Mouse (Mus musculus): ENCODE measurements around the gene Casz1. TPM values are rescaled to one million over a fixed set of nuclear protein-coding genes. Genes with fewer than 3 reads are reported as not detected.
A peak's percentile ranks its signal among the peaks of the same experiment; 100 is the strongest.

Casz1 gene
- polyA plus RNA-seq, 1 experiment: 120 TPM

DNA sequence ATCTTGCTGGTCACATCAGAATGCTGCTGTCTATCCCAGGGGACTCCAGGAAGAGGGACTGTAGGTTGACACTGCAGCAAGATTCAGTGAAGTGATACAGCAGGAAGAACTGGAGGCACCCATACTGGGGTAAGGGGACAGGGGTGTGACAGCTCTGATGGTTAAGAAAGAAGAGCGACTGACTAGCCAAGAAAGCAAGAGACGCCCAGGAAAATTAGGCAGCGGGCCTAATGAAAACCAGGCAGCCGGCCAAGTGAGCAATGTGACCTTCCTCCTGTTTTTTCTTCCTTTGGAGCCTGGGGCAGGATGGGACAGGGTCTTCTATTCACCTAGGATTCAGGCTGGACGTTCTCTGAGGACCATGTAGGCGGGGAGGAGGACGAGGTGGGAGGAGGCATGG lies 22.7 kb upstream of the Casz1 start:
- TF ChIP-seq CTCF (IDR thresholded peaks at IDR 0.05; ENCODE audit: extremely low read depth, insufficient read length, insufficient replicate concordance, low read depth, low read length): no peak
- TF ChIP-seq POLR2A (IDR thresholded peaks at IDR 0.05; ENCODE audit: low read depth, low read length): no peak
- Histone ChIP-seq H3K4me3 (ENCODE audit: low read depth, low read length) (no peak overlapping the region), H3K27me3 (ENCODE audit: control insufficient read depth, insufficient read depth, low read length) (no peaks in the 10 kb centered on the region), H3K36me3 (ENCODE audit: control insufficient read depth, insufficient read depth, low read length) (no peaks in the 10 kb centered on the region), H3K4me1 (ENCODE audit: control insufficient read depth, insufficient read depth, insufficient read length, low read length) (peaks cover 26% of the 10 kb centered on the region), H3K27ac (ENCODE audit: insufficient read depth, low read depth, low read length) (no peak overlapping the region)
- 33% methylated on average over 7 of the region's 7 CpGs for WGBS

DNA sequence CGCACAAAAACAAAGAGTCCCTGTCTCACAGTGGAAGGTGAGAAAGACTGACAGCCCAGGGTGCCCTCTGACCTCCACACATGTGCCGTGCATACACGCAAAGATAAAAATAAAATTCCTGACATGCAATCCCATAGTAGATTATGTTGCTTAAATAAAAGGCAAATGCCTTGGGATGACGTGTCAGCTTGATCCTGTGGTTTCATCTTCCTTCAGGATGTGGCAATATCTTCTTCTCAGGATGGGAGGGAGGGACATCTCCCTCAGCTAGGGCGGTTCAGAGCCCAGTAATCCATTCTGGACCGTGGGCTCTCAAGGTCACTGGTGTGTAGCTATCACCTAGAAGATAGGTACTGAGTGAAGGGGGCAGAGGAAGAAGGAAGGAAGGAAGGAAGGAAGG lies 21.3 kb upstream of the Casz1 start:
- Histone ChIP-seq H3K4me1 (ENCODE audit: control insufficient read depth, insufficient read depth, insufficient read length, low read length) (peaks cover 39% of the 10 kb centered on the region), H3K4me3 (ENCODE audit: low read depth, low read length) (no peak overlapping the region), H3K27ac (ENCODE audit: insufficient read depth, low read depth, low read length) (no peak overlapping the region), H3K27me3 (ENCODE audit: control insufficient read depth, insufficient read depth, low read length) (no peaks in the 10 kb centered on the region), H3K36me3 (ENCODE audit: control insufficient read depth, insufficient read depth, low read length) (no peaks in the 10 kb centered on the region)
- WGBS: 80% methylated on average over 6 of the region's 6 CpGs
- no peak for TF ChIP-seq CTCF (IDR thresholded peaks at IDR 0.05; ENCODE audit: extremely low read depth, insufficient read length, insufficient replicate concordance, low read depth, low read length)
- TF ChIP-seq POLR2A (IDR thresholded peaks at IDR 0.05; ENCODE audit: low read depth, low read length): no peak

DNA sequence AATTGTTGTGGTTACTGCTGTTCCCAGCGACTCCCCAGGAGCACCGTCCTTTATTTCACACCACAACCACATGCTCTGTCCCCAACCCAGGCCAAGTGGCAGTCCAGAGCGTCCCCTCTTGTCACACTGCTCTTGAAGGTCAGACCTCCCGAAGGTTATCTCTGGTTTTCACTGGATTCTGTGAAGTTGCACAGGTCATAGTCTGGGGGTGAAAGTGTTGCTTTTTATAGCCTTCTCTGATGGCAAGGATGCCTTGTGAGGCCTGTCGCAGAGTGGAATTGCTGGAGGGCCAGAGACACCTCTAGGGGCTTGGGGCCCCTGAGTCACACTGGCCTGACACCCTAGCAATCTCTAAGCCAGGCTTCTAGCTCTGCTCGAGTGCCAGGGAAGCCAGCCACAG lies 20.5 kb upstream of the Casz1 start:
- no peak overlapping the region for H3K4me3 ChIP-seq (ENCODE audit: low read depth, low read length)
- WGBS: 56% methylated on average over 6 of the region's 6 CpGs
- H3K27me3 ChIP-seq (ENCODE audit: control insufficient read depth, insufficient read depth, low read length): no peaks in the 10 kb centered on the region
- peak overlapping the region; percentile 96; the same call in 1 of the 2 replicates for H3K27ac ChIP-seq (ENCODE audit: insufficient read depth, low read depth, low read length)
- peaks cover 47% of the 10 kb centered on the region for H3K4me1 ChIP-seq (ENCODE audit: control insufficient read depth, insufficient read depth, insufficient read length, low read length)
- no peaks in the 10 kb centered on the region for H3K36me3 ChIP-seq (ENCODE audit: control insufficient read depth, insufficient read depth, low read length)
- no peak for TF ChIP-seq POLR2A (IDR thresholded peaks at IDR 0.05; ENCODE audit: low read depth, low read length)
- no peak for TF ChIP-seq CTCF (IDR thresholded peaks at IDR 0.05; ENCODE audit: extremely low read depth, insufficient read length, insufficient replicate concordance, low read depth, low read length)

DNA sequence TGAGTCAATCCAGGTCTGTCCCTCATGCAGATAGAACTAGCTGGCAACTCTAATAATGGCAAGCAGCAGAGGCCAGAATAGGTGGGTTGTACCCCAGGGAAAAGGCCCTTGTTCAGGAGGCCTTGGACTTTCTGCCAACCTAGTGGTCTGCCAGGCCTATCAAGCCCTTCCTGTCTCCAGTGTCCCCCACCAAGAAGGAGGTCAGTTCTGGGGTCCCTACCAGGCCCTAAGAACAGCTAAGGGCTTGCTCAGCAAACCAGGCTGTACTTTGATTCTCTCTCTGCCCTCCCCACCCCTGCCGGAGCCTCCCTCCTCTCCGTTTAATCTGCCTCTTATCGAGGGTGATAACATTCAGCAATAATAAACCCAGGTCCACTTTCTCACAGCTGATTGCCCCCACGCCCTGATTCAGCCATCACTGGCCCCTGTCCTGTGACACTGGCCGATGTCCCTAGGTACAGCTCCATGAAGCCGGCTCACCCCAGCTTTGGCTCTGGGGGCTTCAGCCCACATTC lies 19.1 kb upstream of the Casz1 start:
- Histone ChIP-seq H3K36me3 (ENCODE audit: control insufficient read depth, insufficient read depth, low read length) (no peaks in the 10 kb centered on the region), H3K27me3 (ENCODE audit: control insufficient read depth, insufficient read depth, low read length) (no peaks in the 10 kb centered on the region), H3K4me3 (ENCODE audit: low read depth, low read length) (peak overlapping the region; percentile 25), H3K4me1 (ENCODE audit: control insufficient read depth, insufficient read depth, insufficient read length, low read length) (peaks cover 61% of the 10 kb centered on the region), H3K27ac (ENCODE audit: insufficient read depth, low read depth, low read length) (peak overlapping the region; percentile 99)
- 22% methylated on average over 6 of the region's 6 CpGs for WGBS
- no peak for TF ChIP-seq POLR2A (IDR thresholded peaks at IDR 0.05; ENCODE audit: low read depth, low read length)
- TF ChIP-seq CTCF (IDR thresholded peaks at IDR 0.05; ENCODE audit: extremely low read depth, insufficient read length, insufficient replicate concordance, low read depth, low read length): no peak

DNA sequence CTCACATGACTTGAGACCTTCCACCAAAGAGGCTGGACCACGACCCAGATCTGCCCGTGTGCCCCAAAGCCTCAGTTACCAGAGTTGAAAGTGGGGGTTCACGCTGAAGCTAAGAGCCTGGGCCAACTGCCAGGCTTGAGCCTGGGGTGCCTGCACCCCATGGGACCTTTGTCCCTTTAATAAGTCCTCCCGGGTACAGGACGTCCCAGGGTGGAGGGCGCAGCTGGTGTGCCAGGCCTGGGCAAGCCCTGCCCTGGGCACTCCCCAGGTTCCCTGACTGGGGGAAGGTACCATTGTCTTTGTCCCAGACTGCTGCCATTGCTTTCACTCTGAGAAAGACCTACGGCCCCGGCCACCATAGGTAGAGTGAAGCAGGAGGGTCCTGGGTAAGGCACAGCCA lies 18.2 kb upstream of the Casz1 start:
- WGBS: 32% methylated on average over 8 of the region's 8 CpGs

DNA sequence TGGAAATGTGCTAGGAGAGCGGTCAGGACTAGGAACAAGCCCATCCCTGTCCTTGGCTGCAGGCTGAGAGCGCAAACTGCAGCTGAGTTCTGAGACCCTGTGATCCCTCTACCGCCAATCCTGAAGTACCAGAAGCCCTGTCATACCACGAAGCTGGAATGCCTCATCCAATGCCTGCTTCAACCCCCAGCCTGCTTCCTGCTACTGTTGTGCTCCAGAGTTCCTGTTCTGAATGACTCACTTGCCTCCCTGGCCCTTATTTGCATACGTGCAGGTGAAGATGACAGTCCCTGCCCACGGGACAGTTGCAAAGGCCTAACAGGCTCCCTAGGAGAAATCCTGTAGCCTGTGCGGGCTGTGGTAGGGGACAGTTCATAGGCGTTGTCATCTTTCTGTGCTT lies 13.3 kb upstream of the Casz1 start:
- peak overlapping the region; percentile 87 for H3K27ac ChIP-seq (ENCODE audit: insufficient read depth, low read depth, low read length)
- peaks cover 50% of the 10 kb centered on the region for H3K4me1 ChIP-seq (ENCODE audit: control insufficient read depth, insufficient read depth, insufficient read length, low read length)
- WGBS: 54% methylated on average over 8 of the region's 8 CpGs
- H3K36me3 ChIP-seq (ENCODE audit: control insufficient read depth, insufficient read depth, low read length): no peaks in the 10 kb centered on the region
- no peak for TF ChIP-seq POLR2A (IDR thresholded peaks at IDR 0.05; ENCODE audit: low read depth, low read length)
- TF ChIP-seq CTCF (IDR thresholded peaks at IDR 0.05; ENCODE audit: extremely low read depth, insufficient read length, insufficient replicate concordance, low read depth, low read length): no peak
- no peaks in the 10 kb centered on the region for H3K27me3 ChIP-seq (ENCODE audit: control insufficient read depth, insufficient read depth, low read length)
- no peak overlapping the region for H3K4me3 ChIP-seq (ENCODE audit: low read depth, low read length)

More for the DNA sequence above, 18.2 kb upstream of the Casz1 start:
- Histone ChIP-seq H3K36me3 (ENCODE audit: control insufficient read depth, insufficient read depth, low read length) (no peaks in the 10 kb centered on the region), H3K27me3 (ENCODE audit: control insufficient read depth, insufficient read depth, low read length) (no peaks in the 10 kb centered on the region), H3K4me3 (ENCODE audit: low read depth, low read length) (peak overlapping the region; percentile 36), H3K4me1 (ENCODE audit: control insufficient read depth, insufficient read depth, insufficient read length, low read length) (peaks cover 68% of the 10 kb centered on the region), H3K27ac (ENCODE audit: insufficient read depth, low read depth, low read length) (peak overlapping the region; percentile 99)
- TF ChIP-seq CTCF (IDR thresholded peaks at IDR 0.05; ENCODE audit: extremely low read depth, insufficient read length, insufficient replicate concordance, low read depth, low read length): no peak

DNA sequence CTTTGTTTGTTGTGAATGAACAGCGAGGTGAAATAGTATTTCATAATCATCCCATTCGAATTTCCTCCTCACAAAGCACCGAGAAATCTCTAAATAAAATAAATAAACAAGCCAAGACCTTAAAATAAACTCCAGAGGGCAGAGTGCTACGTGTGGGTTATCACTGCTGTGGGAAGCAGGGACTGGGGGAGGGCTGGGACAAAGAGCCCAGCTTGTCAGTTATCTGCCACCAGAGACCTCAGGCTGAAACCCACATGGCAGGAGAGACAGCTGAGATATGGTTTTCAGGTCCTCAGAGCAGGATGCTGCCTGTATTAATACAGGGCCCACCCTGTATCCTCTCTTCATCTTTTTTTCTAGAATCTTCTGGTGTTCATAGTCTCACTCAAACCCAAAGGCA lies 9.2 kb upstream of the Casz1 start:
- WGBS: 46% methylated on average over 4 of the region's 4 CpGs
- Histone ChIP-seq H3K4me1 (ENCODE audit: control insufficient read depth, insufficient read depth, insufficient read length, low read length) (peaks cover 26% of the 10 kb centered on the region), H3K27ac (ENCODE audit: insufficient read depth, low read depth, low read length) (no peak overlapping the region), H3K36me3 (ENCODE audit: control insufficient read depth, insufficient read depth, low read length) (no peaks in the 10 kb centered on the region), H3K4me3 (ENCODE audit: low read depth, low read length) (no peak overlapping the region), H3K27me3 (ENCODE audit: control insufficient read depth, insufficient read depth, low read length) (no peaks in the 10 kb centered on the region)
- TF ChIP-seq CTCF (IDR thresholded peaks at IDR 0.05; ENCODE audit: extremely low read depth, insufficient read length, insufficient replicate concordance, low read depth, low read length): no peak
- TF ChIP-seq POLR2A (IDR thresholded peaks at IDR 0.05; ENCODE audit: low read depth, low read length): no peak

Measured in small intestine, adult 2 months (tissue).